Mouse (Mus musculus) hindlimb bud, embryonic 11.5 days (tissue): Measurements from ENCODE around the gene Hras.

Source experiments
- DNase-seq: peaks from one replicate; pipeline ENCODE4 v3.0.0-alpha.2; 2012; ENCODE audit warnings: low read depth, low spot score; ENCODE audit errors: extremely low spot score

Hras gene

DNA sequence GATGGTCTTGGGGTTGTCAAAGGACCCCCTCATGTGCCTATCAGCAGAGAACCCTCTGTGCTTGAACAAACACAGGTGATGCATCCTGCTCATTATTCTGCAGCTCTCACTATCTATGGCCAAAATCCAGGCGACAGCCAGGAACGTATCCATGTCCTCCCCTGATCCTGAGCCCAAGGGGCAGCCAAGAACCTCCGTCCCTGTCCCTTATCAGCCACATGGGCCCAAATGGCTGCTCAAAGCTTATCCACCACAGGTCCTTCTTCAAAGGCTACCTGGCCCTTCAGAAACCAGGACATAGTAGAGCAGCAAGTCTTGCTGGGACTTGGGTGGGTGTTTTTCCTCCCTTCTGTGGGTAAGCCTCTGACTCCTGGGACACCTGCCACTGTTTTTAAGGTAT lies 5.6 kb downstream of the Hras start:
- DNase-seq = no peak

DNA sequence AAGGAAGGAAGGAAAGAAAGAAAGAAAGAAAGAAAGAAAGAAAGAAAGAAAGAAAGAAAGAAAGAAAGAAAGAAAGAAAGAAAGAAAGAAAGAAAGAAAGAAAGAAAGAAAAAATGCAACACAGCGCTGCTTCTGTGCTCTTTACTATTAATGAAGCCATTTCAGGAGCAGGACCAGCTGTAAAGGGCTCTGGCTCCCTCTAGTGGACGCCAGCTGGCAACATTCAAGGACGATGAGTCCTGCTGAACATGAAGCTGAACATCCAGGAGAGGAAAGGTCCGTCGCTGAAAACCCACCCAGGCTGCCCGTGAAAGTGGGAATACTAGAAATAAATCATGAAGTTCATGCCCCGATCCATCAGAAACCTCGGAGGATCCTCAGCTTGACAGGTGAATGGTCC lies 17.6 kb downstream of the Hras start:
- peak; percentile 86 for DNase-seq

DNA sequence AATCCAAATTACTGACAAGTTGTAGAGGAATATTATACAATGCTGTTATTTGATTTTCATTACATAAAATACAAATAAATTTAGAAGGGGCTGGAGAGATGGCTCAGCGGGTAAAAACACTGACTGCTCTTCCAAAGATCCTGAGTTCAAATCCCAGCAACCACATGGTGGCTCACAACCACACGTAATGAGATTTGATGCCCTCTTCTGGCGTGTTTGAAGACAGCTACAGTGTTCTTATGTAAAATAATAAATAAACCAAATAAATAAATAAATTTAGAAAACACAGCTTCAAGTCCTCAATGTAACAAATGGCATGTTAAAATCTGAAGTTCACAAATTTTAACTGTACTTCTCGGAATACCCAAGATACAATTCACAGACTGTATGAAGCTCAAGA lies 18.7 kb downstream of the Hras start:
- DNase-seq = no peak

DNA sequence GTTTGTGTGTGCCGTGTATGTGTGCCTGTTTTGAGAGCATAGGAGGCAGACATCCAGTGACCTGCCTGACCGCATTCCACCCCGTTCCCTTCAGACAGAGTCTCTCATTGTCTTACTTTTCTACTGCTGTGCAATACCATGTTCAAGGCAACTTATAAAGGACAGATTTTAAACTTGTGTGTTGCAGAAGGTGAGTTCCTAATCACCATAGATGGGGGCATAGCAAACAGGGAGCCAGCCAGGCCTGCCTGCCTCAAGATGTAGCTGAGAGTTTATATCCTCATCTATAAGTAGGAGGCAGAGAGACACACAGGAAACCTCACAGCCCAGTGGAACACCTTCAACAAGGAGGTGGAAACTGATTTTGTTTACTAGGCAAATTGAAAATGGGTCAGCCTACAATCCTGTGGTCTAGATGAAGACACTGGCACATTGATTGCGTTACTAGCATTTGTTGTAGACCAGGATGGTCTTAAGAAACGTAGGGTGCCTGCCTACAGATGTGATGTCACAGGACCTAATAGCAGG lies 20.4 kb downstream of the Hras start:
- DNase-seq = no peak

DNA sequence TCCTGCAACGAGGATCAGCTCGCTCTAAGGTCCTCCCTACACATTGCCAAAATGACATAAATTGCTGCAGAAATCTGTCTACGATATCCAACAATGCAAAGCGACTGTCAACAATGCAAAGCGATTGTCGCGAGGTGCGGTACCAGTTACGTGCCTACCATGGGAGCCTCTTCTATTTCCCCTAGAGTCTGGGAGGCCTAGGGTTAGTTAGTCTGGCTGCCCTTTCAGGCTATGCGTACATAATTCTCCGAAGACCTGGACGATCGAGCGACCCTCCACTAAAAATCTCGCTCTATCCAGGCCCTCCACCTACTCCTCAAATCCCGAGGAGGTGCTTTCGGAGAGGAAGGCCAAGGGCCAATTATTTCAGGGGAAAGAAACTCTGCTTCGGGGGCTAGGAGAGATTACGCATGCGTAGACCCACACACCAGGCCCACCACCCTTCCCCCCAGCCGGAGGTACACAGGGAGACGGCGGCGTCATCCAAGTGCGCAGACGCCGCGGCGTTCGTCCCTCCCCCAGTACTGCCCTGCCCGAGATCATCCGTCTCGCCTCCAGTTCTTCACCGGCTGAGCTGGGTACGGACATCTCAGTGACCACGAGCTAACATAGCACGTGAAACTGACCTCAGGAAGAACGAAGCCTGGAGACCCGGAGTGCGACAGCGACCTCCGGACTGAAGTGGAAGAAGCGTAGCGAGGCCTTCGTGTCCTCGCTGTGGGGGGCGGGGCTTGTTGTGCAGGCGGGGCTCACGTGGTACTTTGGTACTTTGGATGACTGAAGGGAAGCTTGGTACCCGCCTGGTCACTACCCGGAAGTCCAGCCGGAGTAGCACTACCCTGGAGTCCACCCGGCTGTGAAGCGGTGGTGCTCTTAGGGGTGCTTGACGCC lies 21.4 kb downstream of the Hras start, which contains the start of gene Rnh1:
Gene Rnh1 (minus strand): TSS at position 742 of the 891 bp plus-strand sequence.
- peak; percentile 94 for DNase-seq

DNA sequence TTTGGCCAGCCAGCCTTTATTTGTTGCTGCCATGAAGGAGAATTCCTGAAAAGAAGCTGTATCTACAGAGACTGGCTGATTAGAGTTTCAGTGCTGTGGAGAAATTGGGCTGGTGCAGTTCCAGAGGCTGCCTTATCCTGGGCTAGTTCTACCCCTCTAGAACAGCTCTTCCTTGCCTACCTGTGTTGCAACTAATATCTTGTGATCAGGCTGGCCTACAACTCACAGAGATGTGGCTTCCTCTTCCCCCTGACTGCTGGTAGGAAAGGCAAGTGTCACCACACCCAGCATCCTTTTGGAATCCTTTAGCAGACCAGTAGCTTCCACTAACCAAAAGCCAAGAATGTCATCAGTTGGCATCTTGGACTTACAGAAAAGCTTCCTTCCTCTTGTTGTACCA lies 23.9 kb downstream of the Hras start:
- no peak for DNase-seq

DNA sequence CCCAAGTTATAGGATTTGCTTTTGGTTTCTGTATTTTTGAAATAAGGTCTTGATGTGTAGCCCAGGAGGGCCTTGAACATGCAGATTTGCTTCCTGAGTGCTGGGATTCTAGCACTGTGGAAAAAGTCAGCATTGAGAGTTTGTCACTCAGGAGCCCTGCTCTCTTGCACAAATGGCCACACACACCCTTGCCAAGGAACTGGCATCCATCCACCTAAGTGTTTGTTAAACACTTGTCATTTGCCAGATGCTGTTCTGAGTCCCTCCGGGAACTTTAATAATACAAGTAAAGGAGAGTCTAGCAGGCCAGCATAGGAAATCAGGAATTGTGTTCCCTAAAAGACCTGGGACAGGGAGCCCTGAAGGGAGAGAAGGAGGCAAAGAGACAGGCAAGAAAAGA lies 24.5 kb downstream of the Hras start:
- no peak for DNase-seq

DNA sequence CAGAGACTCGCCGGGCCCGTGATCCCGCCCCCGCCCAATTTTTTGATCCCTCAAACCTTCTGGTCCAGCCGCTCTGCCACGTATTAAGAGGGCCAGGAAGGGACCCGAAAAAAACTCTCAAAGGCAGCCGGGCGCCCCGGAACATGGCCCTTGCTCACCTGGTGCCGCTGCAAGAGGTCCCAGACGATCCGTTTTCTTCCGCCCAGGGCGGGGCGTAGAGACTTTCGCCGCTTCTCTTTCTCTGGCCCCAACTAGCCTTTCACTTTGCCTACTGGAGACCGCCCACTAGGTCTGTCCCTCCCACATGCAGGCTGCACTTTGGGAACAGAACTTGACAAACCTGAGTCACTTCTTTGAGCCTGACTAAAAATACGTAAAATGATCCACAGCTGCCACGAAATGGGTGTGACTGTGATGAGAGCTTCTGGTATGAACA lies 25.3 kb downstream of the Hras start:
- DNase-seq = no peak

DNA sequence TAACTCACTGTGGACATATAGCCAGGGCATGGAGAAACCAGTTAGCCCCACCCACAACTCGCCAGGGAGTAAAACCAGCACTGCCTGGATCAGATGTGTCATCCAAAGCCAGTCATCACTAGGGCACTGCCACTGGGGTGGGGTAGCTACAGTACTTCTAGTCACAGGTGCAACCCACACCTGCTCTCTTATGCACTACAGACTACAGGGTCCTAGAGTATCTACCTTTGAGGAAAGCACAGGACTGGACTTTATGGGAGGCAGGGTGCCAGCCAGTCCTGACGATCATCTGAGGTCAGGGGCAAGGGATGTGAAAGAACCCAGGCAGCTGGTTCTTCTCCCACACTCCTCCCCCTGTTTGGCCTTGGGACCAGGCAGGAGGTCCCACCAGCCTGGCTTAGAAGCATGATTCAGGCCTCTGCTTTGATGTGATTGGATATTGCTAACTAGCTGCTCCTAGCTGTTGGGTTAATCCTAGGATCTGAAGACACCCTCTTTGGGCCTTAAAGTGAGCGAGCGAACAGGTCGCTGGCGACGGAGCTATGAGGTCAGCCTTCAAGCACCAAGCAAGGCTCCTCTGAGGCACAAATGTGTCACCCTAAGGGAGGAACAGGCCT lies 25.8 kb downstream of the Hras start:
- DNase-seq = no peak

DNA sequence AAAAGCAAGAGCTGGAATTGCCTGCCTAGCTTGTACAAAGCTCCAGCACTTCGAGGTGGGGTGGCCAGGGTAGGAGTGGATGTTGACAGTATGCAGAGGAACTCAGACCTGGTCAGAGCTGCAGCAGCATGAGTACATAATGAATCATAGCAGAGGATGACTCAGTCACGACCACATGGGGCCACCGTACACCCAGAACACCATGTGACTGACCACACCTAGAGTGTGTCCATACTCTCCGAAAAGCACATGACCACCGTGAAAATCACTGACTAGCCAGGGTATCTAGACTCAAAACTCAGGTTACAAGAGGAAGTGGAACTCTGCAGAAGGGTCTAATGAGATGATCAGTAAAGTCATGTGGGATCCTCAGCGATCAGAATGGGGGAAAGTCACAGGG lies 29.0 kb downstream of the Hras start:
- no peak for DNase-seq

DNA sequence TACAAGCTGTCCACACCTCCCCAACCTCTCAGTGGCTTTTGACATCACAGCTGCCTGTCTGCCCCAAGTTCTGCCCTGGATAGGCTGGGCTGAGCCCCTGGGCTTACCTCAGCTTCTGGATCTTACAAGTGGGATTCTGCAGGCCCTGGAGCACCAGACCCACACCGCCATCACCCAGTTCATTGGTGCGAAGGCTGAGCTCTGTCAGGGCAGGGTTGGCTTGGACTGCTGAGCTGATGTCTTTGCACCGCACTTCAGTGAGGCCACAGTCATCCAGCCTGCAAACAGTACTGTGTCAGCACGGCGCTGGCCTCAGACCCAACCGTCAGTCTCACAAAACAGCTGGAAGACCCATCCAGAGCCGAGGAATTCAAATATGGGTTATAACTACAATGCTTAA lies 29.4 kb downstream of the Hras start:
- no peak for DNase-seq

DNA sequence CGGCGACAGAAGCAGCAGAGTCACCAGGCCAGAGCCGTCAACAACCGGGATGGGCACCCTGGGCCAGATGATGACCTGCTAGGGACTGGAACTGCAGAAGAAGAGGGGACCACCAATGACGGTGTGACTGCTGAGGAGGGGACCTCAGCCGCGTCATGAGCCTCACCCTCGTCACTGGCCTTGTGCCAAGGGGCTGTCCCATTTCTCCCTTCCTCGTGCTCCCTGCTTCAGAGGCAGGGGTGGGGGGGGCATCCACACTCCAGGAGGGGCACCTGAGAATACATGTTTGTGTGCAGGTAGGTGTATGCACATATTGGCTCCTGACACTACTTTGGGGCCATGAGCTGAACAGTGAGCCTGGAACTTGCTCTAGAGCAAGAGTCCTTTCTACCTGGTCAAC lies 38.4 kb downstream of the Hras start:
- no peak for DNase-seq

DNA sequence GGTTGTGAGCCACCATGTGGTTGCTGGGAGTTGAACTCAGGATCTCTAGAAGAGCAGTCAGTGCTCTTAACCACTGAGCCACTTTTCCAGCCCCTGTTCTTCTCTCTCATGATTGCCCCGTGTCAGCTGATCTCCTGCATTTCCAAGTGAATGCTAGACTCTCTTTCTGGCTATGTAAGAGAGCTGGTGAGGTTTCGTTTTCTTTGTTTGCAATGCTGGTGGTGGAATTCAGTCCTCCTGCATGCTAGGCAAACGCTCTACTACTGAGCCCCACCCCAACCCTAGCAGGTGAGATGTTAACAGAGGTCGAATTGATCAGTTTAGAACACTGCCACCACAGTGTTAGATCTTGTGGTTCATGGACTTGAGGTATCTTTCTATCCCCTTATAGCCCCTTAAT lies 45.2 kb downstream of the Hras start:
- no peak for DNase-seq

DNA sequence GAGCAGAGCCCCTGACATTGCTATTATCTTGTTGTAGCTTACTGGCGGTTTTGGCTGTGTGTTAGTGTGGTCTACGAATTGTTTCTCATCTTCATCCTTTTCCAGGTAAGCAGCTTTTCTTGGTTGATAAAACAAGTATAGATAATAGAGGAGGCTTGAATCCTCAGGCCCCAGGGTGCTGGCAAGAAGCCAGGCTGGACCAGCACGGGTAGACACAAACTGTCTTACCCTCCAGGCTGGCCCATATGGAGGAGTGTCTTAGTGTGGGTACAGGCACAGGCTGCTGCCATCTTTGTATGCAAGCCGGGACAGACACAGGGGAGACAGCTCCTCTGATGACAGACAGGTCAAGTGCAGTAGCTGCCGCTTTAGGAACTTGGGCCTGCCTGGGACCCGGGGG lies 46.8 kb downstream of the Hras start:
- no peak for DNase-seq

DNA sequence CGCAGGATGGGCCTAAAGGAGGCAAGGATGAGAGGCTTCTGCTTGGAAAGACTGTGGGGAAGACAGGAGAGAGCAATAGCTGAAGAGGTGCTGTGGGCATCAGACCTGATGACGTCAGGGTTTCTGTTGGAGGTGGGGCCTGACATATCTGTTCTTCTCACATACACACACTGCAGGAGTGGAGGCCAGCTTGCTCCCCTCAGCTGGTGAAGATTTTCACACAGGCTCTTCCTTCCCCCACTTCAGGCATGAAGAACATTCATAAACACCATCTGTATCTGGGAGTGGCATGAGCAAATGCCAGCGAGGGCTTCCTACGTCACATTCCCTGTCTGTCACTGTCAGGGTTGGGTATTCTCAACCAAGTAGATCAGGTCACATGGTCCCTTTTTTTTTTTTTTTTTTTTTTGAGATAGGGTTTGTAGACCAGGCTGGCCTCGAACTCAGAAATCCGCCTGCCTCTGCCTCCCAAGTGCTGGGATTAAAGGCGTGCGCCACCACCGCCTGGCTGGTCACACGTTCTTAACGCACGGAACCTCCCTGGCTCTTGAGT lies 47.7 kb downstream of the Hras start:
- DNase-seq = no peak

DNA sequence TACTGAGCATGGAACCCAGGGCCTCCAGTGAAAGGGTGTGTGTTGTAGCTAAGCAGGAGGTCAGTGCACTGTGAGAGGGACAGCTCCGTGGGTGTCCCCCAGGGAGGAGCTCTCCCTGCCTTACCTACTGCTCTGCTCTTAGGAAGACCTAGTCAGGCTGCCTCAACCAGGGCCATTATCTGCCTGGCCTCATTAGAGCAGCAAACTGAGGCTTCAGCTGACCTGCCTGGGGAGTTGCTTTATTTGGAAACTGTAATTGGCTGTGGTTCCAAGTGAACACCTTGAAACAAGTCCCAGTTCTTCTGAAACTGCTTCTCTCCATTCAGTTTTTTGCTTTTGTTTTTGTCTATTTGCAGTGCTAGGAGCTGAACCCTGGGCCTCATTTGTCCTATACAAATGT lies 48.4 kb downstream of the Hras start:
- no peak for DNase-seq

DNA sequence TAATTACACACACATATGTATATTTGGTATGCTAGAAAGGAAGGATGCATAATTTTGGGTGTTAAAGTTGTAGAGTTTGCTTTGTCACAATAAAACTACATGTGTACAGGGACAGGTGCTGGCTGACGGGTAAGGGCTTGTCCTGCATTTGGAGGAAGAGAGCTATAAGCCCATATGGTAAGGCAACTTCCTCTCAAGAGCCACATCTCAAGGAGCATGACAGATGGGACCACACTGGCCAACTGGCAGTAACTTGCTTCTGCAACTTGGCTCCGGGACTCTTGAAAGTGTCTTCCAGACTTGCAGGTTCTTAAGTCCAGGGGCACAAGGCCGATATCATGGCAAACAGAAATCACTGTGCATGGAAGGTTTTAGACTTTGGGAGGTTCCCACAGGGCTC lies 49.2 kb downstream of the Hras start:
- DNase-seq = no peak

DNA sequence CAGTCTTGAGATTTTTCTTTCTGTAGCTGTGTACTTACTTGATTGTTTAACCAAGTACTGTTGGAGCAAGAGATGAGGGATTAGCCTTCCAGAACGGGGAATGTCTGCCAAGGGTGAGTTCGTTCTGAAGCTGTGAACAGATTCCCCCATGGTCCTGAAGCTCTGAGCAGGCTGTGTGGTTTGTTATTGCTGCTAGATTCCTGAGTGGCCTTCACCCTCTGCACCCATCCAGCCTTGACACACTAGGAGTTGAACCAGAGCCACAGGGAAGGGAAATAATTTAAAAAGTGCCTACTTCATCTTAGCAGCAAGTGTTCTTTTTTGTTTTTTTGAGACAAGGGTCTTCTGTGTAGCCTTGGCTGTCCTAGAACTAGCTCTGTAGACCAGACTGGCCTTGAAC lies 49.9 kb downstream of the Hras start:
- no peak for DNase-seq

DNA sequence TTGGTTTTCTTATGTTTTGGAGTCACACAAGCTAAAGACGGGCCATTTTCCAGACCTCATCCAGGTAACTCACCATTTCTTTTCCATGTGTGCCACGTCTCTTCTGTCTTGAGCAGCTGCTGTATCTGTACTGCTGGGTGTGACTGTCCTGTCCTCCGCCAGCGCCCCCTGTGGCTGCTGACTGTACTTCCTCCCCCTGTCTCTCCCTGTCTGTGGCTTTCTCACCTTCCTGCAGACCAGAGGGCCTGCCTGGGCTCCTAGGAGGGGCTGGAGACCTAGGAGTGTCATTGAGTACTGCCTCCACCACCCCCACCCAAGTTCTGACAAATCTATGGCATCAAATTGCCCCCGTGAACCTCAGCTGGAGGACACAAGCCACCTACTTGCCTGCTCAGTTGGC lies 50.7 kb downstream of the Hras start:
- no peak for DNase-seq

DNA sequence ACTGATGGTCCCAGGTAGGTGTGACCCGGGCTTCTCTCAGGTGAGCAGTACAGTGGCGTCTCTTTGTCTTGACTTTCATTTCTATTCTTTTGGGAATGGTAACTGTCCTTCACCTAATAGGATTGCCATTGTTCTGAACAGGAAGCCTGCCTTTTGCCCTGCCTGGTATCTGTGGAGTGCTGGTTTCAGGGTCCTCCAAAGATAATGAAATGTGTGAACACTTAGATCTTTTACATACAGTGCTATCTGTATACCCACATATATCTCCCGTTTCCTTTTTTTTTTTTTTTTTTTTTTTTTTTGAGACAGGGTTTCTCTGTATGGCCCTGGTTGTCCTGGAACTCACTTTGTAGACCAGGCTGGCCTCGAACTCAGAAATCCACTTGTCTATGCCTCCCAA lies 52.5 kb downstream of the Hras start:
- no peak for DNase-seq
